Mouse (Mus musculus): Measurements from ENCODE around the gene Olfr512. TPM values are rescaled to one million over a fixed set of nuclear protein-coding genes. Genes with fewer than 3 reads are reported as not detected.

Olfr512 gene
- not detected for polyA plus RNA-seq (2017; shearing (Covaris generic))

GRCm38 (mm10) chr7:108713020-108713419 is at the start of gene Olfr512:
TSS of gene Olfr512 (plus strand) at chr7:108713320.

DNA sequence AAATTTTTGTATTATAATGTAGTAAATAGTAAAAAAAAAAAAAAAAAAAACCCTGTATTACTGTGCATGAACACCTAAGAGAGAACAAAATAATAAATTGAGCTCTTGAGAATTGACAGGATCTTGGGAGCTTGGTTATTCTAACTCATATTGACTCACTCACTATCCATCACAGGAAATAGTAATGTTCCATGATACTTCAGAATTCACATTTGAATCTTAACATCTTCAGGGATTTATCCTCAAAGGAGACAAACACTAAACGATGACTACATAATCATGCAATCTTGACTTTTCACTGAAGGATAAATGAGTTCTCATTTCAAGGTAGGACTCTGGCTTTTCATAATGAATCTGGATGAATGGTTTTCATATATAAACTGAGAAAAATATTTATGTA is 47.0 kb upstream of the Olfr512 start, which contains the start of gene Olfr510:
Gene Olfr510 (plus strand): TSS at position 301 of the 400 bp plus-strand sequence.

DNA sequence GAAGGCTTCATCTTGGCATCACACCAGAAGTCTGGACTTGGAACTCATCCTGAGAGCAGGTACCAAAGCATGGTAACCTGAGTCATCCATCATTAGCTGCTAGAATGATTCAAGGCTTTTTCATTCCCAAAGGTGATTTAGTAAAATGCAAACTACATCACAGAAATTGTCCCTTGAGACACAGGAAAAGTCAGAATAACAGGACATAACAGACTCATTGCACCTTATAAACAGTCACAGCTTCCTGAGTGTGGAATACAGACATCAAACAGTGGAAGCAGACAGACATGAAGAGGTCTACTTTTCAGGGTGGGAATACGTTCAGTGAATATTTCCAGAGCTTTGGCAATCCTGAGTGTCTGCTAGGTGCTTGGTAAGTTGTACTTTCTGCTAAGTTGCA is 37.6 kb downstream of the Olfr512 start, which contains the start of gene Olfr513:
Gene Olfr513 (plus strand): TSS at position 301 of the 400 bp plus-strand sequence.

Other genes starting within 250 kb of the Olfr512 start
- gene Olfr498, start 248.0 kb upstream of the Olfr512 start, polyA plus RNA-seq (2017; shearing (Covaris generic)): not detected
- gene Olfr502, start 188.3 kb upstream of the Olfr512 start, polyA plus RNA-seq (2017; shearing (Covaris generic)): 1 to 10 TPM in 1 of 2 experiments, under 1 TPM in 1; 0.13 to 1.1 TPM
- gene Olfr503, start 168.8 kb upstream of the Olfr512 start, polyA plus RNA-seq (2017; shearing (Covaris generic)): 1 to 10 TPM in 1 of 2 experiments, not detected in 1; 1.2 TPM
- gene Olfr504, start 147.5 kb upstream of the Olfr512 start, polyA plus RNA-seq (2017; shearing (Covaris generic)): under 1 TPM in 1 of 2 experiments, not detected in 1; 0.75 TPM
- gene Olfr506, start 102.5 kb upstream of the Olfr512 start, polyA plus RNA-seq (2017; shearing (Covaris generic)): under 1 TPM; 0.13 to 0.61 TPM
- gene Olfr507, start 91.5 kb upstream of the Olfr512 start, polyA plus RNA-seq (2017; shearing (Covaris generic)): not detected
- not detected for gene Olfr508, start 83.3 kb upstream of the Olfr512 start, polyA plus RNA-seq (2017; shearing (Covaris generic))
- under 1 TPM in 1 of 2 experiments, not detected in 1; 0.09 TPM for gene Olfr509, start 61.4 kb upstream of the Olfr512 start, polyA plus RNA-seq (2017; shearing (Covaris generic))
- not detected for gene Olfr510, start 46.9 kb upstream of the Olfr512 start, polyA plus RNA-seq (2017; shearing (Covaris generic))
- gene Olfr513, start 37.7 kb downstream of the Olfr512 start, polyA plus RNA-seq (2017; shearing (Covaris generic)): under 1 TPM in 1 of 2 experiments, not detected in 1; 0.18 TPM
- not detected for gene Olfr514, start 112.7 kb downstream of the Olfr512 start, polyA plus RNA-seq (2017; shearing (Covaris generic))
- gene Olfr516, start 137.2 kb downstream of the Olfr512 start, polyA plus RNA-seq (2017; shearing (Covaris generic)): not detected
- gene Olfr517, start 159.1 kb downstream of the Olfr512 start, polyA plus RNA-seq (2017; shearing (Covaris generic)): not detected
- gene Olfr518, start 171.7 kb downstream of the Olfr512 start, polyA plus RNA-seq (2017; shearing (Covaris generic)): under 1 TPM; 0.24 to 0.43 TPM
- gene Olfr519, start 181.1 kb downstream of the Olfr512 start, polyA plus RNA-seq (2017; shearing (Covaris generic)): not detected
- gene Nlrp10, start 216.9 kb downstream of the Olfr512 start, polyA plus RNA-seq (2017; shearing (Covaris generic)): under 1 TPM in 1 of 2 experiments, not detected in 1; 0.19 TPM
- gene Eif3f, start 221.1 kb downstream of the Olfr512 start, polyA plus RNA-seq (2017; shearing (Covaris generic)): 100 to 1,000 TPM; 128 to 134 TPM
- gene Tub, start 237.0 kb downstream of the Olfr512 start, polyA plus RNA-seq (2017; shearing (Covaris generic)): 1 to 10 TPM; 1.3 to 2.2 TPM

Data from inflammation-experienced regulatory T-cells (primary cell).